Mouse (Mus musculus): Measurements from ENCODE around the gene Mob1a. TPM values are rescaled to one million over a fixed set of nuclear protein-coding genes. Genes with fewer than 3 reads are reported as not detected.
A peak's percentile ranks its signal among the peaks of the same experiment; 100 is the strongest.

The Mob1a gene
- 75.2 and 76.6 TPM in 2 replicates for total RNA-seq (2014; fragmentation: Nextera tagmentation)
- total RNA-seq (2017): 134 and 144 TPM in 2 replicates

GRCm38 (mm10) chr6:83325525-83326393, at the start of gene Mob1a, which contains the start of gene Mthfd2:
Gene Mob1a (plus strand): TSS chr6:83326016.
Gene Mthfd2 (minus strand): TSS chr6:83325908.
- ATAC-seq (replicated peaks; ENCODE audit: poor library complexity, severe bottlenecking): peak; percentile 88

GRCm38 (mm10) chr6:83277151-83277550, 48.7 kb upstream of the Mob1a start:
- no peak for ATAC-seq (replicated peaks; ENCODE audit: poor library complexity, severe bottlenecking)

- peak; percentile 80 for ATAC-seq (replicated peaks; ENCODE audit: poor library complexity, severe bottlenecking)
These were observed 46.9 kb upstream of the Mob1a start for GRCm38 (mm10) chr6:83278881-83279280.

GRCm38 (mm10) chr6:83280256-83280955, 45.4 kb upstream of the Mob1a start:
- ATAC-seq (replicated peaks; ENCODE audit: poor library complexity, severe bottlenecking): peak; percentile 49; the same call in 1 of the 2 replicates

GRCm38 (mm10) chr6:83300447-83301229, 25.2 kb upstream of the Mob1a start:
- no peak for ATAC-seq (replicated peaks; ENCODE audit: poor library complexity, severe bottlenecking)

- ATAC-seq (replicated peaks; ENCODE audit: poor library complexity, severe bottlenecking): no peak
These were observed 24.5 kb upstream of the Mob1a start for GRCm38 (mm10) chr6:83301294-83301693.

GRCm38 (mm10) chr6:83302264-83302663, 23.6 kb upstream of the Mob1a start:
- no peak for ATAC-seq (replicated peaks; ENCODE audit: poor library complexity, severe bottlenecking)

GRCm38 (mm10) chr6:83309017-83309416, 16.8 kb upstream of the Mob1a start:
- ATAC-seq (replicated peaks; ENCODE audit: poor library complexity, severe bottlenecking): no peak

- ATAC-seq (replicated peaks; ENCODE audit: poor library complexity, severe bottlenecking): no peak
These were observed 14.6 kb upstream of the Mob1a start for GRCm38 (mm10) chr6:83311206-83311605.

- no peak for ATAC-seq (replicated peaks; ENCODE audit: poor library complexity, severe bottlenecking)
These were observed 13.8 kb upstream of the Mob1a start for GRCm38 (mm10) chr6:83312021-83312420.

GRCm38 (mm10) chr6:83312514-83312913, 13.3 kb upstream of the Mob1a start:
- no peak for ATAC-seq (replicated peaks; ENCODE audit: poor library complexity, severe bottlenecking)

GRCm38 (mm10) chr6:83315293-83315692, 10.5 kb upstream of the Mob1a start:
- no peak for ATAC-seq (replicated peaks; ENCODE audit: poor library complexity, severe bottlenecking)

- ATAC-seq (replicated peaks; ENCODE audit: poor library complexity, severe bottlenecking): no peak
These were observed 9.8 kb upstream of the Mob1a start for GRCm38 (mm10) chr6:83316022-83316421.

- ATAC-seq (replicated peaks; ENCODE audit: poor library complexity, severe bottlenecking): peak; percentile 91
These were observed 8.6 kb upstream of the Mob1a start for GRCm38 (mm10) chr6:83317108-83317741.

- peak; percentile 15 for ATAC-seq (replicated peaks; ENCODE audit: poor library complexity, severe bottlenecking)
These were observed 3.9 kb upstream of the Mob1a start for GRCm38 (mm10) chr6:83321927-83322326.

- ATAC-seq (replicated peaks; ENCODE audit: poor library complexity, severe bottlenecking): no peak
These were observed 3.0 kb upstream of the Mob1a start for GRCm38 (mm10) chr6:83322794-83323193.

- peak; percentile 45 for ATAC-seq (replicated peaks; ENCODE audit: poor library complexity, severe bottlenecking)
These were observed 2.0 kb upstream of the Mob1a start for GRCm38 (mm10) chr6:83323652-83324419.

GRCm38 (mm10) chr6:83326394-83326736, 549 bp downstream of the Mob1a start:
- 0 out of 2 replicates have a peak, but pooled peaks have one; percentile 1 for ATAC-seq (replicated peaks; ENCODE audit: poor library complexity, severe bottlenecking)

GRCm38 (mm10) chr6:83326761-83327160, 945 bp downstream of the Mob1a start:
- ATAC-seq (replicated peaks; ENCODE audit: poor library complexity, severe bottlenecking): no peak

All from granulocyte monocyte progenitor cell, adult 5-6 weeks (primary cell).